Mouse (Mus musculus) testis, adult 2 months (tissue): ENCODE data around the gene Prpf31.

ENCODE experiments used
- CTCF ChIP-seq: fragments of 200-500 bp; IDR thresholded peaks from 2 replicates; pipeline ENCODE4 v1.5.1; 2012; ENCODE audit warnings: low read depth, mild to moderate bottlenecking, inconsistent platforms, low read length, moderate library complexity; ENCODE audit not compliant: control insufficient read depth, insufficient read depth, insufficient replicate concordance
- POLR2A ChIP-seq: fragments of 200-500 bp; IDR thresholded peaks from 2 replicates; pipeline ENCODE4 v1.6.1; 2012; ENCODE audit warnings: low read depth, mild to moderate bottlenecking, inconsistent platforms, low read length, moderate library complexity; ENCODE audit not compliant: control insufficient read depth

GRCm38 (mm10) chr7:3616057-3616388 lies 13.8 kb upstream of the Prpf31 start, which contains the start of gene Oscar:
- no peak for TF ChIP-seq CTCF
- TF ChIP-seq POLR2A, result no peak
